Mouse (Mus musculus) cortical plate, adult 2 months (tissue): ENCODE results near the gene Polr2h.

Source experiments
- CTCF ChIP-seq: fragments of 200-500 bp; IDR thresholded peaks from 2 replicates; pipeline ENCODE4 v1.5.1; 2011; ENCODE audit warnings: mild to moderate bottlenecking, control low read depth, low read length; ENCODE audit not compliant: insufficient read depth; ENCODE audit errors: extremely low read depth
- POLR2A ChIP-seq: fragments of 200-500 bp; IDR thresholded peaks from 2 replicates; pipeline ENCODE4 v1.6.1; 2011; ENCODE audit warnings: mild to moderate bottlenecking, low read length, control low read depth; ENCODE audit not compliant: insufficient read depth; ENCODE audit errors: extremely low read depth

DNA sequence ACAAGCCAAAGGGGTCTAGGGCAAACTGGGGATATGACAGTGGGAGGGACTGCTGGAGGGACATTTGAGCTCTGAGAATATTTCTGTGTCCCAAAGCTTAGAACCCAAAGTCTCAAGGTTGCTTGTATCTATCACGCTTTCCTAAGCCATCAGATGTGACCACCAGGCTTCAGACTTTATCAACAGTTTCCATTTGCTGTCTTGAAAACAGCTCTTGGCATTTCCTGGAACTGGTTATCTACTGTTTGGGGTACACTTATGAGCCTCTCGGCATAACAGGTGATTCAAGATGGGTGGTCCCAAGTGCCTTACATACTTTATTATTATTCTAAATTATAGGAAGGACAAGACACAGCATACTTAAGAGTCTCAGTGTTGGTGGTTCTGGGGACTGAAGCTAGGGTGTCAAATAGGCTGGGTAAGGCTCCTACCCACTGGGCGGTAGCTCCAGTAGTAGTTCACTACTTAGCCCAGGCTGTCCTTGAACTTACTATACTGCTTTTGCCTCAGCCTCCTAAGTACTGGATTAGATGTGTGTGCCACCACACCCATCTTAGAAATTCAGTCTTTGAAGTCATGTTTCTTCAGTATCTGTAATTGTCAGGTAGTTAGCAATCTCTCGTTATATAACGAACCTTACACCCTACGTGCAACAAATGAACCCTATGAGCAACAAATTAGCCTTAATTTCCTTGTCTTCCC is 13.6 kb upstream of the Polr2h start:
- TF ChIP-seq CTCF, result no peak
- 0 out of 2 replicates have a peak, but pooled peaks have one; percentile 3 for TF ChIP-seq POLR2A
